Mouse (Mus musculus) cortical plate, adult 2 months (tissue): ENCODE measurements around the gene Mrtfa.

Experiments
- CTCF ChIP-seq: fragments of 200-500 bp; IDR thresholded peaks from 2 replicates; pipeline ENCODE4 v1.5.1; 2011; ENCODE audit warnings: mild to moderate bottlenecking, control low read depth, low read length; ENCODE audit not compliant: insufficient read depth; ENCODE audit errors: extremely low read depth
- POLR2A ChIP-seq: fragments of 200-500 bp; IDR thresholded peaks from 2 replicates; pipeline ENCODE4 v1.6.1; 2011; ENCODE audit warnings: mild to moderate bottlenecking, low read length, control low read depth; ENCODE audit not compliant: insufficient read depth; ENCODE audit errors: extremely low read depth

- TF ChIP-seq CTCF = no peak
- no peak for TF ChIP-seq POLR2A
These were observed 180.4 kb downstream of the Mrtfa start for GRCm38 (mm10) chr15:81010114-81010513.
